Comparison of ENCODE assay signal across 27 mouse cellular contexts in genomic region chr9:121925959-121926358, GRCm38 (mm10). TPM values are rescaled to one million over a fixed set of nuclear protein-coding genes. Genes with fewer than 3 reads are reported as not detected.
"Had no signal": no experiment of that assay in that cellular context is flagged by ENCODE, and none has a peak within 500 bp of the region (broad histone marks: within the 10 kb centered on the region; RNA-seq: fewer than 3 reads in every experiment).

No protein-coding gene starts in this region.

- H3K36me3 ChIP-seq: limb, embryonic 12.5 days; liver, embryonic 15.5 days had no signal

- H3K4me3 ChIP-seq: limb, embryonic 12.5 days; liver, embryonic 15.5 days had no signal

- H3K27ac ChIP-seq: limb, embryonic 12.5 days; liver, embryonic 15.5 days had no signal

- H3K9me3 ChIP-seq: limb, embryonic 12.5 days; liver, embryonic 15.5 days had no signal

- DNase-seq: kidney, adult 18-20 months; kidney, adult 9 months; kidney, postnatal 14 days; kidney, postnatal 4 days; liver; lung, adult 2 months; lung, postnatal 14 days; lung, postnatal 4 days; midbrain, embryonic 14.5 days; thymus, adult 2 months; thymus, postnatal 14 days; thymus, postnatal 4 days had no signal

- H3K27me3 ChIP-seq: liver, embryonic 15.5 days had no signal

- H3K4me2 ChIP-seq: limb, embryonic 12.5 days; liver, embryonic 15.5 days; midbrain, embryonic 11.5 days had no signal

- H3K9ac ChIP-seq: limb, embryonic 12.5 days; liver, embryonic 15.5 days had no signal

RNA-seq across cellular contexts. Expression of gene Cyp8b1, which starts 9.9 kb away (rescaled TPM):
- total RNA-seq: layer of hippocampus, adult 18-20 months; layer of hippocampus, postnatal 25 days; left cerebral cortex, adult 18-20 months; left cerebral cortex, postnatal 25 days; megakaryocyte progenitor cell, adult 5-6 weeks; megakaryocyte-erythroid progenitor cell, adult 5-6 weeks; midbrain, postnatal 0 days had no signal
- polyA plus RNA-seq: kidney, embryonic 16.5 days; limb, embryonic 12.5 days; lung, embryonic 16.5 days; midbrain, embryonic 11.5 days; midbrain, embryonic 14.5 days; midbrain, postnatal 0 days; neural tube, embryonic 11.5 days; neural tube, embryonic 14.5 days; small intestine, adult 2 months had no signal

RNA-seq across cellular contexts. Expression of gene Ackr2, which starts 27.8 kb away (rescaled TPM):
- total RNA-seq: megakaryocyte progenitor cell, adult 5-6 weeks; megakaryocyte-erythroid progenitor cell, adult 5-6 weeks had no signal
- polyA plus RNA-seq: limb, embryonic 12.5 days had no signal
